Mouse (Mus musculus): Measurements from ENCODE around the gene Ddx31. TPM values are rescaled to one million over a fixed set of nuclear protein-coding genes. Genes with fewer than 3 reads are reported as not detected.
A peak's percentile ranks its signal among the peaks of the same experiment; 100 is the strongest.

Ddx31 gene
- total RNA-seq, 2 experiments from 2014 or later: 4.4 TPM

DNA sequence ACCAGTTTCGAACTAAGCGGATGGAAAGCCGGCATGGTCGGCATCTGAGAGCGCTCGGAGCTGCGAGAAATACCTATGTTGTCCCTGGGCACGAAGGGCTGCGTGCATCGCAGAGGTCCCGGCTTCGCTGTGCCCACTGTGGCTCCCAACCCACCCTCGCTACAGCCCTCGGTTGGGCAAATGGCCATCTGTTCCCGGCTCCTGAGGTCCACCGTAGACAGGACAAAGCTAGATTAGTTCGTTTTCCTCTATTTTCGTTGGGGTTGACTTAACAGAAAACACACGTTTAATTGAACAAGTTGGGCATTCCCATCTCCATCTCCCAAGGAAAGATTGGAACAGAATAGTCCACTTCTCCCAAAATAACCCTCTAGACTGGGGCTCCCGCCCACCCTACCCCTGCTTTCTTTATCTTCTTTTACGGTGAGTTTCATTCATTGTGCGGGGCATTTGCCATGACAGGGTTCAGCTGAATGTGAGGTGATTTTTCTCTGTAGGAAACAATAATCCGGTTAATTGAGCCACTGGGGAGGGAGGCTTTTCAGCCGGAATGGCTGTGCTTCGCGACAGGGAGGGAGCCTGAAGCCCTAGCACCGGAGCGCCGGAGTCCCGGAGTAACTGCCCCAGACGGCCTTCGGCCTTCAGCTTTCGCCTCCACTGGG is 72.0 kb downstream of the Ddx31 start:
- DNase-seq: no peak

- DNase-seq: no peak
These were observed 72.8 kb downstream of the Ddx31 start for GRCm38 (mm10) chr2:28912961-28913360.

DNA sequence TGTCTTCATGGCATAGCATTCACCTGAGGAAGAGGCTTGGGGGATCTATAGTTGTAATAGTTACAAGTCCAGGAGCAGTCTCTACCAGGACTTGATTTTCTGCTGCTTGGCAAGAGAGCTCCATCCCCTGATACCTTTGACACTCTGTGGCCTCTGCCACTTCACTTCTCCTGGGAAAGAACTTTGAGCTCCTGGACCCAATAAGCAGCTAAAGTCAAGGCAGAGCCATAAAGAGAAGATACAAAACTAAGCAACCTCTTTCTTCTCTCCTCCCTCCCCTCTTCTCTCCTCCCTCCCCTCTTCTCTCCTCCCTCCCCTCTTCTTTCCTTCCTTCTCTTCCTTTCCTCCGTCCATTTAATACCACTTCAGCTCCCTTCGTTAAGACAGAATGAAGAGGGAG is 73.9 kb downstream of the Ddx31 start:
- DNase-seq: no peak

DNA sequence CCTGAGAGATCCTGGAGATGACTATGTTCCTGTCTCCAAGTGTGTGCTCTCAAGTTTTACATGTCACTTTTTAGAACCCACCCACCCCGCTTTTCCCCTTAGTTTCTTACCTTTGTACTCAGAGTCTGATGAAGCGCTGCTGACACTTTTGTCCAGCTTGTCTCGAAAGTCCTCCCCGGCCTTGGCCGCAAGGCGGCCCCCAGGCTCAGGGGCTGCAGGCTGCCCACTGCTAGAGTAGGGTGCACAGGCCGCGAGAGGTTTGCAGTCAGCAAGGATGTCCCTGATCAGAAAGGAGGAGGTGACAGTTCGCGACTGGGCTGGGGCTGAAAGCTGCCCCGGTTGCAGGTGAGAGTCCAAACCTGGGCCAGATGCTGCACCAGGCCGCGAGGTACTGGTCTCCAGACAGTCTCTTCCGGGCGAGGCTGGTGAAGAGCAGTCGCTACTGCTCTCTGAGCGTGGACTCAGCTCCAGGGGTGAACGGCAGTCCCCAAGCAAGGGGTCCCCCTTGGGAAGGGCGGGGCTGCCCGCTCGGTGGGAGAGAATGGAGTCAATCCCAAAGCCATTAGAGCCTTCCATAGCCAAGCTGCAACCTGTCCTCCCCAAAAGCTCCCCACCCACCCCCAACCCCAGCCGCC is 75.0 kb downstream of the Ddx31 start:
- no peak for DNase-seq

DNA sequence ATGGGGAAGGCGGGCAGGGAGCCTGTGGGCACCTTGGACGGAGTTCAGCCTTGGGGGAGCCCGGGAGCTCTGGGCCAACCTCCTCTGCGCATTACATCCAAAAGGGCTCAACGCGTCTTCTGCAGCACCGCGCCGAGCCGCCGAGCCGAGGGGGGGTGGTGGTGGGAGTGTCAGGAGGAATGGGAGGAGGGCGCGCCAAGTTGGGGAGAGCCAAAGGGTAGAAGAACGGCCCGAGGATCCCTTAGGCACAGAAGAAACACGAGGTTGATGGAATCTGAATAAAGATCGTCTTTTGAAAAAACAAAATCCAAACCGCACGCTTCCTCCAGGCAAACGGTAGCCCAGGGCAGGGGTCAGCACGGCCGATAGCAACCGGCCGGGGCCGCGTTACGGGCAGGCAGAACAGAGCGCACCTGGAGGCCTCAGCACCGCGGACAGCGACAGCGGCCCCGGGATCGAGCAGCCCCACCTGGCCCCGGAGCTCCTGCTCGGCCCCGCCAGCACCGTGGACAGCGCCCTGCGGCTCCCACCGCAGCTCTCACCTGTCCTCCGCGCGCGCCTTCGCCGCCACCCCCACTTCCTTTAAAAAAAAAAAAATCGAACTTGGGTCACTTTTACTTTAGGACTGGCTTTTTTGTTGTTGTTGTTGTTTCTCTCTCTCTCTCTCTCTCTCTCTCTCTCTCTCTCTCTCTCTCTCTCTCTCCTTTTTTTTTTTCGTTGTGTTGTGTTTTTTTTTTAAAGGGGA is 75.7 kb downstream of the Ddx31 start:
- DNase-seq: peak; percentile 35 to 62

DNA sequence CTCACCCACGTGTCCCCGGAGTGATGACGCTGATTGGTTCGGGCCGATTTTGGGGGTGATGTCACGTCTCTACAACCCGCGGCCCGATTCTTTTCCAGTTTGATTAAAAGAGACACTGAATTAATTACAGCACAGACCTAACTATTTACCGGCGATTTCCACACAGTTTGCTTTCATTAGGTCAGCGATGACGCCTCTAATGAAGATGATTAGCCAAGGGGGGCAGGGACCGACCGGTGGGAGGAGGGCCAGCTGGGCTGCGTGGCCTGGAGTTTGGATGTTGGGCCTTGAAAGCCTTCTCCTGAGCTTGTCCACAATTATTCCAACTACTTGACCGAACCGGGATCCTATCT is 76.3 kb downstream of the Ddx31 start, which contains the start of gene Barhl1:
Gene Barhl1 (minus strand): TSS at position 156 of the 353 bp plus-strand sequence.
- DNase-seq: no peak

GRCm38 (mm10) chr2:28917156-28917517 is 76.9 kb downstream of the Ddx31 start:
- no peak for DNase-seq

DNA sequence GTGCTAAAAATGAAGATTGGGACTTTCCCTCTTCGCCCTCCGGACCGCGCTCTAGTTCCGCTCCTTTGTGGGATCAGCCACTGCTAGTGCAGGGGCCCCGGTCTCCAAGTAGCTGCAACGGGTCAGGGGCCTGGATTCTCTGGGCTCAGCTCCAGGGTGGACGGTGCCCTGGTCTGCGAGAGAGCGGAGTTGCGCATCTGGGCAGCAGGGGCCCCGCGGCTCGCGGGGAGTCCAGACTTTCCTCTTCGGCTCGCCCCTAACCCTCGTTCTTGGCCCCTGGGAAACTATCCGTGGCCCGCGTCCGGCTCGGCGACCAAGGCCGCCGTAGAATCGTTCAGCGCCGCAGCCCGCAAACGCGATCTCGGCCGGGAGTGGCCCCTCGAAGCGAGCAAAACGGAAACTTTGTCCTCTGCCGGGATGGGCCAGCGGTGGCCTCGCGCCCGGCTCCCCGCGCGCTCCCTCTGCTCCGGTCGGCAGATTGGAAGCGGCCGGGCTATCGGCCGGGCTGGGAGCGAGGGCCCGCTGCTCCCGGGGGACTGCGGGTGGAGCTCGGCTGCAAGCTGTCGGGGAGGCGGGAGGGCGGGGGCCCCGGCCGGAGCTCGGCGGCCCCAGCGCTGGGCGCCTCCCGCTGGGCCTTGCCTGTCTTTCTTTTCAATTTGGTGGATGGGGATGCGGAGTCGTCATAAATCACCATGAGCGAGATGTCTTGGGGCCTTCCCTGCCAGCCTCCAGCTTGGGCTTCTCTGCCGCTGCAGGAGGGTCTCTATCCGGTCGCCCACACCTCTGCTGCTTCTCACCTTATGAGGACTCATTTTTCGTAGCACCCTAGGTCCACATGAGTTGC is 77.5 kb downstream of the Ddx31 start:
- peak; percentile 23 to 24 for DNase-seq

DNA sequence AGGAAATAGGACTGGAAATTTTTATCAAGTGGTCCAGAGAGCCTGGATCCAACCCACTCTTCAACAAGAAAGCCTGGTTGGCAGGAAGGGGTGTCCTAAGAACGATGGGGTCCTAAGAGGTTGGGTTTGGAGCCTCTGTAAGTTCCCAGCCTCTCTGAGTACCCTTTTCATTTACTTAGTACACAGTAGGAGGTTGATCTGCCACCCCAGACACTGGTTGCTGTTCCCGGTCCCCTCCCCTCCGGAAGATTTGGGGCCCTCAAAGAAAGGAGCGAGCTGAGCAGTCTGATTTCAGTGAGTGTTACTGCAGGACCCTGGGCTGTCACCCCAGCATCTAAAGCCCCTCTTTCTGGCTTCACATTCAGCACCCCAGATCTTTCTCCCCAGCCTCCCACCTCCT is 78.8 kb downstream of the Ddx31 start:
- no peak for DNase-seq

GRCm38 (mm10) chr2:28923912-28924311 is 83.7 kb downstream of the Ddx31 start:
- peak; percentile 29 to 72 for DNase-seq

GRCm38 (mm10) chr2:28930571-28930970 is 90.4 kb downstream of the Ddx31 start:
- DNase-seq: no peak

DNA sequence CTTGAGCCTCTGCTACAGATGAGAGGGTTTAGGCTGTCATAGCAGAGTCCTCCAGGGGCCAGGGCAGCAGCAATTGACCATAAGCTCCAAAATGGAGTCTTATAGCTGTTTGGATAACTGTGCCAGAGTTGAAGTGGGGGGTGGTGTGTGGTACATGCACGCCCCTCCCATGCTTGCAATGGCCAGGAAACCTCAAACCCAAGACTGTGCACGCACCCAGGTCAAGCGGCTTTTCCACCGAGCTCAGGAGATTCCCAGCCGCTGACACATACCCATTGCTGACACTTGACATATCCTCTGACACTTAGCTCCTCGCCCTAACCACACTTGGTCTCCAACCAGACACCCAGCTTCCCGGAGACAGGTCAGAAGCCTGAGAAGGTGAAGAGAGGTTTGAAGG is 98.8 kb downstream of the Ddx31 start:
- no peak for DNase-seq

DNA sequence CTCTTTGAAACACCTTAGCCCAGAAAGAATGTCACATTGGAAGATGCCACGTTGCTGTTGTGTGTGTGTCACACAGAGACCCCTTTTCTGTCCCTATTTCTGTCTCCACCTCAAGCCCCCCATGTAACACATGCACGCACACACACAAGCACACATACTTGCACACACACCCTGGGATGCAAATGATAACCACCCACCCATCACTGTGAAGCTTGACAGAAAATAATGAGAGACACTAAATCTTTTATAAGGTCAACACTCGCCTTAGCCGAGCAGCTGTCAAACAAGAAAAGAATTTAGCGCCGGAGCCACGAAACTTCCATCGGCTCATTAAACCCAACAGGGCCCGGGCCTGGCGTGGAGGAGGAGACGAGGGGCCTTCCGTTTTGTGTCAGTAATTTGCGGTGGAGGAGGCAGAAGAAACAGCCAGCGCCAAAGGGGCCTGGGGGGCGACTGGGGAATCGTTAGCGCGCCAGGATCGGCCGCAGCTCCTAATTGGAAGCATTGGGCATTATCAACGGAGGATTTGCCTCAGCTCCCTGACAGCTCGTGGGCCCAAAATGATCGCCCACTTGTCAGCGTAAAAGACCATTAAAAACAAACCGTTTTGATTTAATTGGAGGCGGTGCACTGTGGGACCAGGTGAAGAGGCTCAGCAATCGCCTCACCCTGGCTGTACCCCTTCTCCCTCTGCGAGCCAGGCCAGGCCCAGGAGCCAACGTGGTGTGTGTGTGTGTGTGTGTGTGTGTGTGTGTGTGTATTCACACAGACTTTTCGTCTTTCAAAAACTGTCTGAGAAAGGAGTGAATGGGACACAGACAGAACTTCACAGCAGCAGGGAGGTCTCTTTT is 103.7 kb downstream of the Ddx31 start:
- no peak for DNase-seq

DNA sequence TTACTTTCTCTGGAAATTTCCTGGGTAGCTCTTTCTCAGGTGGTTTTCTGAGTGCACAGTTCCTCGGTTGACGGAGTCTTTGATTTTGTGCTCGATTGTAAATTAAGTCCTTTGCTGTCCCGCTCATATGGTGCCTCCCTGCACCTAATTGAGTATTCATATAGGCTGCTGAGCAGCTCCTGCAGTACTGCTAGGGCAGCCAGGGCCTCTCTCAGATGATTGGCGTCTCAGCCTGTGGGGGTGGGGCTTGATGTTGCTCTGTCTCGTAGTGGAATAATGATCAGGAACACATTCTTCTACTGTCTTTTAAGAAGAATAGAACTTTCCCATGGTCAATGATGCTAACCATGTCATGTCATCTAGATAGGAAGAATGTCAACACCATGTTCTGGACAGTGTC is 105.2 kb downstream of the Ddx31 start:
- no peak for DNase-seq

- no peak for DNase-seq
These were observed 106.1 kb downstream of the Ddx31 start for GRCm38 (mm10) chr2:28946312-28946711.

DNA sequence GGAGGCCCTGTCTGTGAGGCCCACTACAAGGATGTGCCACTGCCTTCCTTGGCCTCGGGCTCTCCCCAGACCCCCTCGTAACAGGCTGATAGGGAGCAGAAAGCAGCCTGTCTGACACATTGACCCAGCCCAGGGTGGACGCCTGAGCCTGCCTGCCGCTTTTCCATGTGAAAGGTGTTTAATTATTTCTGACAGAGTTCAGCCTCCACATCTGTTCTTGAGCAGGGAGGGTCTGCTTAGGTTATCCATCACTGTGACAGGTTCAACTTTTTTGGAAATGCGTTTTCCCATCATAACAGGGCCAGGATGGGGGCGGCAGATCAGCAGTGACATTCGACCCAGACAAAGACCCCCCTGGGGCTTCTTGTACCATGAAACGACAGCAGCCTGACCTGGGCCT is 112.8 kb downstream of the Ddx31 start:
- no peak for DNase-seq

- no peak for DNase-seq
These were observed 114.4 kb downstream of the Ddx31 start for GRCm38 (mm10) chr2:28954595-28954994.

Data from heart, adult 18-20 months (tissue).